Mouse (Mus musculus) 416B (cell line): ENCODE results near the gene Gm12394.
"Not testable (repeated sequence)": the region's sequence is repeated elsewhere in the genome, so short reads cannot be mapped to it uniquely, and the experiment has no call there.

Experiments
- DNase-seq: peaks from one replicate; pipeline ENCODE4 v3.0.0; 2011; ENCODE audit warnings: low read depth

The Gm12394 gene

GRCm38 (mm10) chr4:42856671-42857070 is at the start of gene Gm12394:
Gene Gm12394 (minus strand): TSS chr4:42856771.
- DNase-seq: not testable (repeated sequence)

- DNase-seq: no peak
Measured at GRCm38 (mm10) chr4:42904966-42905365, 48.4 kb upstream of the Gm12394 start.

- no peak for DNase-seq
Measured at GRCm38 (mm10) chr4:42904523-42904922, 48.0 kb upstream of the Gm12394 start.

- DNase-seq: peak; percentile 4
Measured at GRCm38 (mm10) chr4:42903942-42904341, 47.4 kb upstream of the Gm12394 start.

GRCm38 (mm10) chr4:42902730-42903129 is 46.2 kb upstream of the Gm12394 start:
- DNase-seq: no peak

GRCm38 (mm10) chr4:42902174-42902573 is 45.6 kb upstream of the Gm12394 start:
- peak; percentile 16 for DNase-seq

GRCm38 (mm10) chr4:42900878-42901277 is 44.3 kb upstream of the Gm12394 start:
- no peak for DNase-seq

GRCm38 (mm10) chr4:42898914-42899313 is 42.3 kb upstream of the Gm12394 start:
- no peak for DNase-seq

- no peak for DNase-seq
Measured at GRCm38 (mm10) chr4:42895118-42895517, 38.5 kb upstream of the Gm12394 start.

GRCm38 (mm10) chr4:42891176-42891575 is 34.6 kb upstream of the Gm12394 start:
- no peak for DNase-seq

GRCm38 (mm10) chr4:42888806-42889205 is 32.2 kb upstream of the Gm12394 start:
- no peak for DNase-seq

GRCm38 (mm10) chr4:42886926-42887325 is 30.4 kb upstream of the Gm12394 start:
- no peak for DNase-seq

GRCm38 (mm10) chr4:42880677-42880948 is 24.0 kb upstream of the Gm12394 start:
- DNase-seq: no peak

- DNase-seq: peak; percentile 12
Measured at GRCm38 (mm10) chr4:42879829-42880676, 23.5 kb upstream of the Gm12394 start.

- DNase-seq: no peak
Measured at GRCm38 (mm10) chr4:42877657-42878056, 21.1 kb upstream of the Gm12394 start.

GRCm38 (mm10) chr4:42876586-42877291 is 20.2 kb upstream of the Gm12394 start:
- peak; percentile 73 for DNase-seq

- DNase-seq: no peak
Measured at GRCm38 (mm10) chr4:42874134-42874533, 17.6 kb upstream of the Gm12394 start, which contains the start of gene Fam205c. Gene Fam205c (minus strand): TSS chr4:42874234.

GRCm38 (mm10) chr4:42872746-42873435 is 16.3 kb upstream of the Gm12394 start:
- DNase-seq: no peak

- DNase-seq: no peak
Measured at GRCm38 (mm10) chr4:42872151-42872550, 15.6 kb upstream of the Gm12394 start.

GRCm38 (mm10) chr4:42870748-42871147 is 14.2 kb upstream of the Gm12394 start:
- DNase-seq: no peak

GRCm38 (mm10) chr4:42868193-42868592 is 11.6 kb upstream of the Gm12394 start:
- DNase-seq: no peak

- DNase-seq: no peak
Measured at GRCm38 (mm10) chr4:42867390-42867789, 10.8 kb upstream of the Gm12394 start.

GRCm38 (mm10) chr4:42863487-42863886 is 6.9 kb upstream of the Gm12394 start:
- not testable (repeated sequence) for DNase-seq
